Mouse (Mus musculus) activated CD4-positive, CD25-positive, alpha-beta regulatory T cell, adult 4 months (primary cell): Measurements from ENCODE around the gene Syngr2. TPM values are rescaled to one million over a fixed set of nuclear protein-coding genes. Genes with fewer than 3 reads are reported as not detected.

Source experiments
- polyA plus RNA-seq, 2 experiments: library from polyadenylated mRNA; unstranded; fragments of 100-300 nt; shearing (Covaris generic); gene quantifications; one replicate each; pipeline ENCODE4 v1.2.1; 2017

Gene Syngr2
- polyA plus RNA-seq, 2 experiments from 2014 or later, result 76.0 to 131 TPM

Other genes with a start within 250 kb of the Syngr2 start
- 10 to 100 TPM; 14.3 to 16.8 TPM for gene Tnrc6c, start 155.4 kb upstream of the Syngr2 start, polyA plus RNA-seq
- gene Tmc8, start 27.6 kb upstream of the Syngr2 start, polyA plus RNA-seq, result 10 to 100 TPM; 26.8 to 45.3 TPM
- 100 to 1,000 TPM in 1 of 2 experiments, 10 to 100 TPM in 1; 88.2 to 107 TPM for gene Tmc6, start 27.5 kb upstream of the Syngr2 start, polyA plus RNA-seq
- gene 6030468B19Rik, start 12.0 kb upstream of the Syngr2 start, polyA plus RNA-seq, result 1 to 10 TPM; 1.3 to 1.9 TPM
- 1 to 10 TPM; 3.8 to 5.6 TPM for gene Gm20708, start within 50 bp of the Syngr2 start, polyA plus RNA-seq
- 10 to 100 TPM; 23.5 to 24.7 TPM for gene Afmid, start 16.3 kb downstream of the Syngr2 start, polyA plus RNA-seq
- 10 to 100 TPM; 52.4 to 88.7 TPM for gene Tk1, start 16.4 kb downstream of the Syngr2 start, polyA plus RNA-seq
- gene Birc5, start 39.6 kb downstream of the Syngr2 start, polyA plus RNA-seq, result 100 to 1,000 TPM in 1 of 2 experiments, 10 to 100 TPM in 1; 88.3 to 110 TPM
- not detected for gene Tmem235, start 51.1 kb downstream of the Syngr2 start, polyA plus RNA-seq
- 10 to 100 TPM; 12.8 to 17.7 TPM for gene Tha1, start 63.8 kb downstream of the Syngr2 start, polyA plus RNA-seq
- gene Socs3, start 160.4 kb downstream of the Syngr2 start, polyA plus RNA-seq, result 10 to 100 TPM; 42.5 to 43.1 TPM
- gene Pgs1, start 176.6 kb downstream of the Syngr2 start, polyA plus RNA-seq, result 10 to 100 TPM; 34.6 to 38.3 TPM